Mouse (Mus musculus) heart, adult 18-20 months (tissue): Measurements from ENCODE around the gene Krt75. TPM values are rescaled to one million over a fixed set of nuclear protein-coding genes. Genes with fewer than 3 reads are reported as not detected.

Experiments used
- DNase-seq, 2 experiments: peaks; one replicate each; pipeline ENCODE4 v3.0.0; 2021 to 2022; ENCODE audit warnings: mixed read lengths in 1 of 2
- long read RNA-seq, 2 experiments: library from polyadenylated mRNA; stranded (forward); transcript quantifications; one replicate each; pipeline ENCODE4 v2.0.0; 2021
- total RNA-seq, 2 experiments: library from RNA; stranded (reverse); gene quantifications; 2 replicates each; pipeline ENCODE4 v1.2.3; 2021

Krt75 gene
- not detected for total RNA-seq
- long read RNA-seq, experiment 1 = 0 reads
- long read RNA-seq, experiment 2 = 0 reads

DNA sequence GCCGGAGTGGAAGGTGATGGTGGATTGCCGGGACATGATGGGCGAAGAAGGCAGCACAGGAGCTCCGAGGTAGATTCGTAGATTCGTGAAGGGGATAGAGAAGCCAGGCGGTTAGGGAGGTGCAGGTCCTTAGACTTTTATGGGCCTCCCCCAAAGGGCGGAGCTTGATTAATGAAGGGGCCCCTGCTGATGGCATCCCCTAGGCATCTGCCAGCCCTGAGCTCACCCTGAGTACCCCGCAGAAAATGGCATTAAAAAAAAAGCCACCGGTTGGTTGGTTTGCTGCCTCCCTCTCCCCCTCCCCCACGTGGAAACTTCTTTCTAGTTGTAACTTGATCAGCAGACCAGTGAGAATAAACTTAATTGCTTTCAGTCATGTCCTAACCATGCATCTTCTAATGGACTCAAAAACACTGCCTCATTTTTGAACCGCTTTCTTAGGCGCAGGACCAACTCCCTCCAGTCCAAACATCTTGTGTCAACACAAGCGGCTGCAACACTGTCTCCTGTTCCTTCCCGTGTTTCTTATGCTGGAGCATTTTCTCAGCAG lies at the start of gene Krt75:
TSS of gene Krt75 (minus strand) at position 109 of the 550 bp plus-strand sequence.
- no peak for DNase-seq

DNA sequence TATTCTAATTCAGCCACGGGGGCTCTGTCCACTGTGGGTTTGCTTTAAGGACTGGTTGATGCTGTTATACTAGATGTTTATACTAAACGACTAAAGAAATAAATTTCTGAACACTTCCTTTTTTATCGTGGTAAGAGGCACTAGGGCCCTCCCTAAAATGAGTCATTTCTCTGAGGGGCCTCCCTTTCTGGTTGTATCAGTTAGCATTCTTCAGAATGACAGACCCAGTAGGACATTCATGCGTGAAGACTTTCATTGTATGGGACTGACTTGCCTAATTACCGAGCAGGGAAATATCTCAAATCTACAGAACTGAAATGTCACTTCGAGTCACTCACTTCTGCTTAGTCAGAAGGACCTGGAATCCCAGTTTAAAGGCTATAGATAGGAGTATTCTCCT lies 25.4 kb upstream of the Krt75 start:
- no peak for DNase-seq

DNA sequence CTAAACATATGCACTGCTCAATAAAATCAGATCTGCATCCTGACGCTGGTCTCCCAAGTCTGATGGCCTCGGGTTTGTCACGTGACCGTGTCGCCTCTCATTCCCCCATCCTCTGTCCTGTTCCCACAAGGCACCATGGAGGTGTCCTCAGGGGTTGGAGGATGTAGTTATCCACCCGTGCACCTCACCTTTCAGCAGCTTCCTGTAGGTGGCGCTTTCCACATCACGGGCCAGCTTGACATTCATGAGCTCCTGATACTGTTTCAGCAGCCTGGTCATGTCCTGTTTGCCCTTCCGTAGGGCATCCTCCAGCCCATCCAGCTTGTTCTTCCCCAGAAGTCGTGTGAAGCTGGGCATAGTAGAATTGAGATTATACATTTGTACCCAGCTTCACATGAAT lies 14.5 kb upstream of the Krt75 start:
- no peak for DNase-seq

DNA sequence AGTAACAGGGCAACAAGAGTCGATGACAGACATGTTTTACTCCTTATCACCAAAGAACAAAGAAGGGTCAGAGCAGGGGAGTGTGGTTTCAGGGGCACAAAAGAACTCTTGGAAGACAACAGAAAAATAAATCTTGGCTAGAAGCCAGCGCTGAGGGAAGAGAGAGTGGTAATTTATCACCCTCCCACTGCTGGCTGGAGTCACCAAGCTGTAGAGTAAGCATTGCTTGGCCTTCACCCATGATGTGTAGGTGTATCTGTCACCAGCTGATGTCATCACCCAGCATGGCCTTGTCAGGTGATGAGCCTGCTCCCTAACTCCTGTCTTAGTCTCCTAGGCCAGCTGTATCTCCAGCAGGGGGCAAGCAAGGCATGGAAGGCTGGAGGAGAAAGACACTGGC lies 10.8 kb upstream of the Krt75 start:
- DNase-seq = no peak

DNA sequence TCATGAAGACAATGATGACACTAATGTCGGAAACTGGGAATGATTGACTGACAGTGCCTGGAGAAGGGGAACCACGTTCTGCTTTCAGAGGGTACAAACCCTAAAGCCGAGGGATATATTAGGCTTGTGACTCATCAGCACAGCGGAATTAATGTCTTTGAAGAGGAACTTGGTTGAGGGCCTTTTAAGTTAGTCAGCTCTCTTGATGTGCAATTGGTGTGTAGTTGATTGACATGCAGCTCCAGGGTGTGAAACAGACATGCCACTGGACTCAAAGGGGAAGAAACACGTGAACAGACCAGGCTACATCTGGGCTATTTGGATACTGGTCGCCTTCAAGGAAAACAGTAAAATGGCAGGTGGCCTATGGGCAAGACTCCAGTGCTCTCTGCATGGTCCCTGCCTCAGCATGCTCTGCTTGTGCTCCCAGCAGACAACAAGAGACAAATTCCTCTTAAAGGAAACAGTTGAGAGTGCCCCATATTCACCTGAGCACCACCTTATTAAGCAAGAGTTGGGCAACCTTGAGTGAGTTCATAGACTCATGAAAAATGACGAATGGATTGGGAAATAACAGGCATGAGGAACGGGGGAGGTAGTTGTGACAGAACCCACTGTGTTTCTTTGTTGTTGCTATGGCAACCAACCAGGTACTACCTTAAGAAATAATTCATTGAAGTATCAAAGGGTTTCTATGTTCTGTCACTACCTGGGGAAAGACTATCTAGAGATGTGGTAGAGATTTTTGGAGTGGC lies 9.7 kb upstream of the Krt75 start:
- DNase-seq = peak in 1 of 2 experiments; percentile 23

DNA sequence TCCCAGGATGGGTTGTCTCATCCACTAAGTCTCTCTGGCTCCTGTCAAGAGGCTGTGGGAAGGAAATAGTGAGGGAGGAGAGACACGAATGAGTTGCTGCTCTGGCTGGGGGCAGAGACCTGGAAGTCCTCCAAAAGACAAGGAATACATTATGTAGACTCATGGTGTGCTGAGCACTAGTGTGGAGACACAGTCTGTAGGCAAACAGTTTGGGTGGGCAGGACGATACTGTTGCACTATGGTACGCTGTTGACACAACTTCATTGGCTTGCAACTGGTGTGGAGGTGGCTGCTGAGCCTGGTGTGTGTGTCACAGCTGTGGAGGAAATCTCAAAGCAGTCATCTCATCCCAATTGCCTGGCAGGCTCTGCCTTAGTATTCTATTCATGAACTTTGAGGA lies 8.0 kb upstream of the Krt75 start:
- DNase-seq = no peak

DNA sequence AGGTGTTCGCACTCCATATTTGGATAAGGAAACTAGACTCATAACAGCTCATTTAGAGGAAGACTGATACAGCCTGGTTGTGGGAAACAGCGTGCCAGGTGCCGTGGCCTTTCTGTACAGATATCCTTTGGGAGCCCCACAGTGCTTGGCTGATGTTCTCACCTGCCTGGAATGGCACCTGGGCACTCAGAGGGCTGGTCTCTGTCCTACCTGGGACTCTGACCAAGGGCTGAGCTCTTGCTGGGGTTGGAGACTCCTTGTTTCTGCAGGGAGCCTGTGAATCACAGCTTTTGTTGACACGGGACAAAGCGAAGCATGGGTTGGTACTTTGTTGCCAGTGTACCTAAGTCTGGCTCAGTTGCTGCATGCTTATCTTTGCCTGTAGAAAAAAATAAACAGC lies 1.8 kb upstream of the Krt75 start:
- DNase-seq = no peak

DNA sequence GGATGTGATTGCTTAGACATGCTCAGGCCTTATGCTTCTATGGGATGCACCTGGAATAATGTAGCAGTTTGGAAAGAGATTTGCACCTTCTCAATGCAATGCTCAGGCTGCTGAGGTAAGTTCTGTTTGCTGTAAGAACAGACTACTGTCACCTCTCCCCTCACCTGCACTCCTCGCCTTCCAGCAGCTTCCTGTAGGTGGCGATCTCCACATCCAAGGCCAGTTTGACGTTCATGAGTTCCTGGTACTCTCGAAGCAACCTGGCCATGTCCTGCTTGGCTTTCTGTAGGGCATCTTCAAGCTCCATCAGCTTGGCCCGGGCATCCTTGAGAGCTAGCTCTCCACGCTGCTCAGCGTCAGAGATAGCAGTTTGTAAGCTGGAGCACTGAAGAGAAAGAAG lies 5.9 kb downstream of the Krt75 start:
- DNase-seq = no peak

DNA sequence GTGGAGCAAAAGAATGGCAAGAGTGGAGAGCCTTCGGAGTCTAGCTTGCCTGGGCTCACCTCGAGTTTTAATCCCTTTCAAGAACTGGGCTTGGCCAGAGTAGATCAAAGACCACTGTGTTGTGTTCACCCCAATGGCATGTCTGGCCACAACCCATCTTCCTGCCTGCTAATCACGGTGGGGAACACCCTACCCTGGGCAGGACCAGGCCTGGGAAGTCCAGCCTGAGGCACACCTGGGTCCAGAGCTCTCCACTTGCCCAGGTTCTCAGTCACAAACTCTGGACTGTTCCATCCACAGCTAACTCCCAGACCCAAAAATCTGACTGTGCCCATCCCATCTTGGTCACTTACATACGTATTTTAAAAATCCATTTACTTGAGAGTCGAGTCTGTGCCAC lies 10.9 kb downstream of the Krt75 start, which contains the start of gene Krt90:
TSS of gene Krt90 (minus strand) at position 101 of the 400 bp plus-strand sequence.
- no peak for DNase-seq

DNA sequence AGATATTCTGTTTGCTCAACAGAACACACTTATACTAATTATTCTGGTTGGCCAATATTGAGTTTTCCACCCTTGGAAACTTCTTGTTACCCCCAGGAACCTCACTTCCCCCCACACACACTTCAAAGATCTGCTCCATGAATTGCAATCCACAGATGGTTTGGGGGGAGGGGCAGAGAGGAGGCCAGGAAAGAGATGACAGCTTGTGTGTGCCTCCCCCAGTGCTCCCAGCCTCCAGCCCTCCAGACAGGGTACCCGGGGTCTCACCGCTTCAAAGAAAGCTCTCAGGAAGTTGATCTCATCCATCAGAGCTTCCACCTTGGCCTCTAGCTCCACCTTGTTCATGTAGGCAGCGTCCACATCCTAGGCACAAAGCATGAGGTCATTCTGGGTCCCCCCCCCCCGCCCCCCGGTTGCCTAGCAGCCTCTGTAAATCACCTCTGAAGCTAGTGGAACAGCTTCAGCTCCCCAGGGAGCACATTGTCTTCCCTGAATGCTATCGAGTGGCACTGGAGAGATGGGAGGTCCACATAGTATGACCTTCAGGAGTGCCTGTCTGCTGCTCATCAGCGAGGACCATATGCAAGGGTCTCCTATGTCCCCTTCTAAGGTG lies 15.6 kb downstream of the Krt75 start:
- no peak for DNase-seq

DNA sequence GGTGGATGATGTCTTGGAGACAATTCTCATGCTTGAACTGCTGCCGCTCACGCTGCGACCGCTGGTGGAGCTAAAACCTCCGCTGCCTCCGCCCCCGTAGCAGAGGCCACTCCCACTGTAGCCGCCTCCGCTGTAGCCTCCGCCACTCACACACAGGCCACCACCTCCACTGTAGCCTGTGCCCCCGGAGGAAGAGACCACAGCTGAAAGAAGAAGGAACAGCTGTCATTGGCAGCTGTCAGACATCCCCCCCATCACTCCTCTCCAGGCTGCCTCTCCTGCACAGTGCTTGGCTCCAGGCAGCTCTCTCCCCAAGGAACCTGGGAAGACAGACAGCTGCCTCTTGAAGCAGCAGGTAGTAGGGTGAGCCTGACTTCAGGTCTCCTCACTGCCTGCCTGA lies 20.5 kb downstream of the Krt75 start:
- DNase-seq = peak; percentile 9 to 12

DNA sequence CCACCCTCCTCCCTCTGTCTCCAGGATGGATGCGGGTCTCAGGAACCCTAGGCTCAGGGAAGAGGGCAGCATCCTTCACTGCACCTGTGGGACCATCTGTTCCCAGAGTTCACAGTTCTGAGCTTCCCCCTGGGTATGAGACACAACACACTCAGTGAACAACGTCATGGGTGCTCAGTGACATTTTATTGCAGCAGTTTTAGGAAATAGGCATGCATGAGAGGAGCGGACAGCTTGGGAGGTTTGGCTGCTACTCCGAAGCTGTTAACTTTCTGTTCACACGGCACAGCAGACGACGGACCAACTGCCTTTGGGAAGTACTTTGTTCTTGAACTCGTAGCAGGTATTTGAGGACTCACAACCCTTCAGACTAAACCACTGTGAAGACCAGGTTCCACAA lies 21.5 kb downstream of the Krt75 start:
- no peak for DNase-seq

DNA sequence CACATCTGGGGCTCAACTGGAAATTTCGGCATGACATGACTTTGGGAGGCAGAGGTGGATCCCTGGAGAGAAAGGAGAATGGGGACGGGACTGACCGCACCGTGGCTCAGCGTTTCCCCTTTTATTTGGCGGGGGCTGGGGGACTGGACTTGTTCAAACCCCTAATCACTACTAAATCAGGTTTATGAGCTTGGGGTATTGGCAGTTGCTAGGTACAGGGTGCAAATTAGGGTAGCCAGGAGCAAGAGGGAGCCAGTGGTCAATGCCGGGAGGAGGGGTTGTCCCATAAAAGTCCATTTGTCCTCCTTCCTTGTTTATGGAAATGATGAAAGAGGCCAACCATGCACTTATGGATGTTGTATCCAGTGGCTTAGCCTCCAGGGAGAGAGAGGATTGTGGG lies 23.1 kb downstream of the Krt75 start, which contains the start of gene Krt82:
TSS of gene Krt82 (minus strand) at position 101 of the 400 bp plus-strand sequence.
- DNase-seq = no peak

DNA sequence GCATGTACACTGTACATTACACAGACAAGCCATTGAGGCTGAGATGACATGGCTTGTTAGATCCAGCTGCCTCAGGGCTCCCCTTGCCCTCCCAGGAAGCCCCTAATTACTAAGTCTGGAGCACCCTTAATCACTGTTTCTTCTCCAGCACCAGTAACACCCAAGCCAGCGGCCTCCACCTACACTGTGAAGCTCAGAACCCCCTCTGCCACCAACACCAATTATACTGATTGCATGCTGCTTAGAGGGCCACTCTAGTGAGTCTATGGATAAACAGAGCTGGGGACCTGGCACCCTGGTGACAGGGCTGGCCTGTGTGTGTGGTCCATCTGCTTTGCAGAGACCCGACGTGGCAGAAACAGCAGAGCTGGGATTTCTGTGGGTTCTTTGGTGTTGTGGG lies 29.2 kb downstream of the Krt75 start:
- no peak for DNase-seq

DNA sequence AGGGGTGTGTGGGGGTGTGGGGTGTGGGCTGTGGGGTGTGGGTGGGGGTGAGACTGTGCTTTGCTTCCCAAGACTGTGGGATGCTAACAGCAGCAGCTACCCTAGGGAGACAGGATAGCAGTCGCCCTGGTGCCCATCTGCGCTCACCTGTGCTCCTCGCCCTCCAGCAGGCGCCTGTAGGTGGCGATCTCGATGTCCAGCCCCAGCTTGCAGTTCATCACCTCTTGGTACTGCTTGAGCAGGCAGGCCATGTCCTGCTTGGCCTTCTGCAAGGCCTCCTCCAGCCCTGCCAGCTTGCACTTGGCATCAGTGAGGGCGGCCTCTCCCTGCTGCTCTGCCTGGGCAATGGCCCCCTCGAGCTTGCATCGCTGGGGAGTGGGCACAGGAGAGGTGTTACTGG lies 31.2 kb downstream of the Krt75 start:
- no peak for DNase-seq

DNA sequence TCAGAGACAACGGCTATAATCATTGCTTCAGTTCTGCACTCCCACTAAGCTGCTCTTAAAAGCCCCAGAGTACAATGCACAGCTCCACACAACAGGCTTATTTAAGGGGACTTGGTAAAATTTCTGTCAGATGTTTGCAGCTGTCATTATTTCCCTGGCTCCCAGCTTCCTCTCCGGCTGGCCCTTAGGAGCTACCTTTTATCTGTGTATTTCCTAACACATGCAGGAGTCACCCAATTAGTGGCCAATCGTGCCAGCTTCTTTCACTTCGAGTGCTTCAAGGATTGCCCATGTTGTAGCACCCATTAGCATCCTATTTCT lies 35.2 kb downstream of the Krt75 start:
- DNase-seq = peak; percentile 12

DNA sequence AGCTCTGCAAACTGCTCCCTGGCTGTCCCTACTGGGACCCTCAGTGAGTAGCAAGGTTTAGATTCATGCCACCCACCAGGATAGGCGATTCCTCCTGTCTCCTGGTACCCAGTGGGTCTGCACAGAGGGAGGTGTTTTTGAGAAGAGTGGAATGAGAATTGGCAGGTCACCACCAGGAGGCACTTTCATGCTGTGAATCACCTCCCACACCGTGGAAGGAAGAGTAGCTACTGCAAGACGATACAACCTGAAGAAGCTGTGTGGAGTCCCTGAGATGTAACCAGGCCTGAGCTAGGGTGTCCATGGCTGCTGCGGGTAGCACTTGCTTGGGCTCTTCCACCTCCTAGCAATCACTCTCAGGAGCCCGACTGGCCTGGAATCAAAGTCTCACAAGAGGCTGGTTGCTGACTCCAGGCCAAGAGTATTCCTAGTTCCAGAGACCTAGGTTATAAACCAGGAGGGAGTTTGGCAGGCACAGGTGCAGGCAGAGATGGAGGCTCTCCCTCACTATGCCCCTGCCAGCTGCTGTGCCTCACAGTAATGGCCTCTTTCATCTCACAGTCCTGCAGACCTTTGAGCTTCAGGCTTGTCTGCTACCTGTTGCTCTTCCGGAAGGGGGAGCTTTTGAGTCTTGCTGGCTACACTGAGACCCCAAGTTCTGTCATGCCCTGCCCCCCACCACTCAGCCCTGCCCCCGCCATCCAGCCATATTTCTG lies 35.7 kb downstream of the Krt75 start:
- DNase-seq = peak in 1 of 2 experiments; percentile 7

DNA sequence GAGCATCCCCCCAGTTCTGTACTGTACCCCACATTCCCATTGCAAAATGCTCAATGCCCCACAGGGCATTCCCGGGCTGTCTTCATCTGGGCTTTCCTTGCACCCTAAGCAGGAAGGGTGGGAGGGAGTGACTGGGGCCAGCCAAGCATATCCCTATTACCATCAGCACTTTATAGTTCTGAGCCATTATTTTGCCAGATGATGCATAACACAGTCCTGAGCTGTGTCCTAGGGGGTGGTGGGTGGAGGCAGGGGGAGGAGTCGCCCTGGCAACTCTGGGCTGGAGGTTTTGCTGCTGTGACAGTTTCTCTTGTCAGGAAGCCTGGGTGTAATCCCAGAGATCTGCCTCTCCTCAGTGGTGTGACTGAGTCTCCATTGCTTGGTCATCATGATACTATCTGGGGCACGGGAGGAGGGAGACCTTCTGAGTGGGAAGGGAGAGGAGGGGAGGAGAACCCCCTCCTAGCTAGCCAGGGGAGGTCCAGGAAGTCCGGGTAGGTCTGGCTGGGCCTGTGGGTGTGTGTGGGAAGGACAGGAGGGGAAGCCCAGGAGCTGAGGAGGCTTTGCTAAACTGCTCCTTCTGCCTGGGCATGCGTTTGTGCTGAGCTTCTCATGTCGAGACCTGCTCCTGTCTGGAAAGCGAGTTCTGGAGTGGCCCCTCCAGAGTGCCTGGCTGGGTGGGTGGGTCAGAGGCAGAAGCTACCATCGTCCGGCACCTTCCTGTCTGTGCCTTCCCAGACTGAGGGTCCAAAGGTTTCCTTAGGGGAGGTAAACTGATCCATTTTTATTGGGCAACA lies 37.5 kb downstream of the Krt75 start:
- no peak for DNase-seq

DNA sequence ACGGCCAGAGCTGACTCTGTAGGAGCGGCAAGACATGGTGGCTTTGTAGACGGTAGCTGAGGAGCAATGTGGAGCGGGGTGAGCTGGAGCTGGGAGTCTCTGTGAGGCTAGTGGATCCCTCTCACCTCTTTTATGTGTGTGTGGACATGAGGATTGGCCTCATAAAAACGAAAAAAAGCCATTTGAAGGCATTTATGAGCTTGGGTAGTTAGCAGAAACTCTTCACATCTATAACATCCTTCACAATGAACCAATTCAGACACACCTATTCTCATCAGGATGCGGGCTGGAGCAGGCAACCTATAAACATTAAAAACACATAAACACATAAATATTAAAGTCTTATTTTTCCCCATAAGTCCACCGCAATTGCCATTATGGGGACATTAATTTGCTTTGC lies 41.0 kb downstream of the Krt75 start, which contains the start of gene Krt84:
TSS of gene Krt84 (minus strand) at position 101 of the 400 bp plus-strand sequence.
- DNase-seq = no peak

DNA sequence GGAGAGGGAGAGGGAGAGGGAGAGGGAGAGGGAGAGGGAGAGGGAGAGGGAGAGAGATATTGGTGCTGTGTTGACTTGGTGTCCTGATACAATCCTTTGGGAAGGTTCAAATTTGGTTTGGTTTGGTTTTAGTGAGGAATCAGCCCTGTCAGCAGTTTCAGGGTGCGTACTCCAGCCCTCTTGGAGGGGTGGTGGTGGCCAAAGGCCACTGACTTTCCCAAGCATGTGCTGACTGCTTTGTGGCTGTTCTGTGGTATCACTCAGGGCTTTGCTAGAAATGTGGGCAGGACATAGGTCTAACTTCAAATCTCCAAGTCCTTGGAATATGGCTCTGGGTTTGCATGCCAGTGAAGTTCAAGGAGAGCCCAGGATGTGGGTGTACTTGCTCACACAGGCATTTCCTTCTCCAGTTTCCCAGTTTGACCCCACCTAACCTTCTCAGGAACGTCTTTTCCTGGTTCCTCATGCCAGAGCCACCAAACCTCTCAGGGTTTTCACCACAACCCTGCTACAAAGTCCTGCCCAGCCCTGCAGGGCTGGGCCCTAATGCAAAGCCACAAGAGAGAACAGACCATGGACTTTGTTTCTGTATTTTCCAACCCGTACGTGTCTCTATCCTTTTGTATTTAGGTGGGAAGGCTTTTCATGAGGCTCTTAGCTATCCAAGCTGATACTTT lies 51.0 kb downstream of the Krt75 start:
- DNase-seq = no peak

DNA sequence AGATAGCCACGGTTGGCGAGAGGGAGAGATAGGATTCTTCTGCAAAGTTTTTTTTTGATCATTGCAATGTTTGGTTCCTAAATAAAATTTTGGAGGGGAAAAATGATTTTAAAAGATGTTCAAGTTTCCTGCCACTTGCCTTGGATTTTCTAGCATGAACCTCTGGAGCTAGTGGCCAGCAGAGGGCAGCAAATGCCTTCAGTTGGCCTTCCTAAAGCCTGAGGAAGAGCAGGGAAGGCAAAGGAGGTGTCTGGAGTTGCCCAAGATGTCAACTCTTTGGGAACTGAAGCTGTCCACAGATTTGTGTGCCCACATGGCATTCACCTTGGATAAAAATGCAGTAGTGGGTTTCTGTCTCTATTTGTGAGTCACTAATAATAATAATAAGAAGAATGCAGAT lies 53.9 kb downstream of the Krt75 start:
- peak; percentile 61 to 85 for DNase-seq
